Mouse (Mus musculus) lung, embryonic 16.5 days (tissue): ENCODE data around the gene Acmsd. TPM values are rescaled to one million over a fixed set of nuclear protein-coding genes. Genes with fewer than 3 reads are reported as not detected.

Experiments used
- ATAC-seq: fragments of 200-750 bp; cut with Nextera tagmentation; 2 replicates; pipeline ENCODE4 v1.8.0; 2017; ENCODE audit warnings: low read depth, mild to moderate bottlenecking, moderate library complexity
- H3K27ac ChIP-seq: fragments of 300-500 bp; sonication (generic); 2 replicates; pipeline ENCODE4 v1.5.1; 2014; ENCODE audit warnings: mild to moderate bottlenecking, control low read depth, low read length
- H3K27me3 ChIP-seq: fragments of 300-500 bp; sonication (generic); 2 replicates; pipeline ENCODE4 v1.6.1; 2014; ENCODE audit warnings: low read depth, low read length, mixed read lengths; ENCODE audit not compliant: control insufficient read depth, insufficient read depth
- H3K36me3 ChIP-seq: fragments of 300-500 bp; sonication (generic); 2 replicates; pipeline ENCODE4 v1.6.1; 2014; ENCODE audit warnings: low read length; ENCODE audit not compliant: control insufficient read depth, insufficient read depth
- H3K4me1 ChIP-seq: fragments of 300-500 bp; sonication (generic); replicated peaks from 2 replicates; pipeline ENCODE4 v1.6.1; 2014; ENCODE audit warnings: low read length, mixed read lengths; ENCODE audit not compliant: control insufficient read depth, insufficient read depth
- H3K4me2 ChIP-seq: fragments of 300-500 bp; sonication (generic); 2 replicates; pipeline ENCODE4 v1.6.1; 2014; ENCODE audit warnings: low read depth, low read length, control low read depth
- H3K4me3 ChIP-seq: fragments of 300-500 bp; sonication (generic); 2 replicates; pipeline ENCODE4 v1.5.1; 2014; ENCODE audit warnings: mild to moderate bottlenecking, low read length, control low read depth
- H3K9ac ChIP-seq: fragments of 300-500 bp; sonication (generic); 2 replicates; pipeline ENCODE4 v1.6.1; 2014; ENCODE audit warnings: low read length, control low read depth
- H3K9me3 ChIP-seq: fragments of 300-500 bp; sonication (generic); 2 replicates; pipeline ENCODE4 v1.6.1; 2016; ENCODE audit warnings: low read length; ENCODE audit not compliant: control insufficient read depth
- WGBS: fragments of 180-500 bp; shearing (Covaris S2); extraction: QIAGEN DNeasy Blood & Tissue Kit; methylation state at CpG from one replicate; pipeline ENCODE4 v1.1.7; 2014; 5-methylcytosine and 5-hydroxymethylcytosine counted together
- polyA plus RNA-seq: library from polyadenylated mRNA; unstranded; fragments of >200 nt; fragmentation: Nextera tagmentation; extraction: Ambion mirVana; gene quantifications from 2 replicates; pipeline ENCODE4 v1.2.1, GENCODE M21; 2015

Gene Acmsd
- polyA plus RNA-seq, 1 experiment from 2014 or later, result 0.31 TPM

DNA sequence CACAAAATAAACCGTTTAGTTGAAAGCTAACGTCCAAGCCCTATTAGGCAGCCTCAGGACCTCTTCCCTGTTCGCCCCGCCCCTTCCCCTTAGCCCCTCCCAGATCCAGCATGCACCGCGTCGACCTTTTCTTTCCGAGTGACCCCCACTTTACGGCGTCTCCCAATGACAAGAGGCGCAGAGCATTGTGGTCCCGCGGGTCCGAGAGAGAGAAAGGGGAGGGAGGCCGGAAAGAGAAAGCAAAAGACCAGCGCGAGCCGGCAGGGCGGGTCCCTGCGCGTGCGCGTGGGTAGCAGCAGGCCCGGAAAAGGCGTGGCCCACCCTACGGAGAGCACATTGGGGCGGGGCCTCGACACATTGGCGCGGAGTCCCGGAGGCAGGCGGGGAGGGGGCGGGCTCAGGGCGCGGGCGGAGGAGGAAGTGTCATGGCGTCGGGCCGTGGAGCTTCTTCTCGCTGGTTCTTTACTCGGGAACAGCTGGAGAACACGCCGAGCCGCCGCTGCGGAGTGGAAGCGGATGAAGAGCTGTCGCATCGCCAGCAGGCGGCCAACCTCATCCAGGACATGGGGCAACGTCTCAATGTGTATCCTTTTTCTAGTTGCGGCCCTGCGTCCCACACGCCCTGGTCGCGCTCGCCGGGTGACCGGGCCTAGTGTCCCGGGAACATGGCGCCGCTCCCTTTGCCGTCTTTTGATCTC lies 44.7 kb downstream of the Acmsd start, which contains the start of gene Ccnt2:
TSS of gene Ccnt2 (plus strand) at position 362 of the 698 bp plus-strand sequence.
- Histone ChIP-seq H3K9me3 (no peaks in the 10 kb centered on the region), H3K27ac (peak within 1 kb of the TSS; percentile 83), H3K27me3 (no peaks in the 10 kb centered on the region), H3K4me3 (peak within 1 kb of the TSS; percentile 79), H3K36me3 (0 out of 2 replicates have a peak, but pooled peaks cover under 1% of the 10 kb centered on the region), H3K4me2 (peak within 1 kb of the TSS; percentile 94), H3K9ac (peak within 1 kb of the TSS; percentile 91), H3K4me1 (peaks cover 13% of the 10 kb centered on the region)
- 0% methylated on average over 63 of the region's 63 CpGs for WGBS
- ATAC-seq, result peak; percentile 99

DNA sequence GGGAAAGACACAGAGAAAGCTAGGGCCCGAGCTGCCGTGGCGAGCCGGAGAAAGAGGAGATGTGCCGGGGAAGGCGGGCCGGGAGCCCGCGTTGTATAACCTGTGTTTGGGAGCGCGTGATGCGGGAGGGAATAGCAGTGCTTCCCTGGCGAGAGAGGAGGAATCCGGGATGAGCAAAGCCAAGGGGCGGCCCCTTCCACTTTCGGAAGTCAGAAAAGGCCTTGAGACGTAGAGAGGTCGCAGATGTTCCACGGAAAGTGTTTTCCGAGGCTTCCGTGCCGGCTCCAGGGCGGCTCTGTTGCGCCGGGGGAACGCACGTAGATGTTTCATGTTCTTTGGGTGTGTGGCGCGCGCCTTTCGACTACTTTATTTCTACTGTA lies 45.3 kb downstream of the Acmsd start:
- Histone ChIP-seq H3K27ac (peak overlapping the region; percentile 83), H3K9ac (peak overlapping the region; percentile 91), H3K4me3 (peak overlapping the region; percentile 79), H3K36me3 (0 out of 2 replicates have a peak, but pooled peaks cover 2% of the 10 kb centered on the region), H3K4me2 (peak overlapping the region; percentile 94), H3K9me3 (no peaks in the 10 kb centered on the region), H3K4me1 (peaks cover 13% of the 10 kb centered on the region), H3K27me3 (no peaks in the 10 kb centered on the region)
- peak; percentile 37 for ATAC-seq
- under 1% methylated on average over 31 of the region's 31 CpGs for WGBS

DNA sequence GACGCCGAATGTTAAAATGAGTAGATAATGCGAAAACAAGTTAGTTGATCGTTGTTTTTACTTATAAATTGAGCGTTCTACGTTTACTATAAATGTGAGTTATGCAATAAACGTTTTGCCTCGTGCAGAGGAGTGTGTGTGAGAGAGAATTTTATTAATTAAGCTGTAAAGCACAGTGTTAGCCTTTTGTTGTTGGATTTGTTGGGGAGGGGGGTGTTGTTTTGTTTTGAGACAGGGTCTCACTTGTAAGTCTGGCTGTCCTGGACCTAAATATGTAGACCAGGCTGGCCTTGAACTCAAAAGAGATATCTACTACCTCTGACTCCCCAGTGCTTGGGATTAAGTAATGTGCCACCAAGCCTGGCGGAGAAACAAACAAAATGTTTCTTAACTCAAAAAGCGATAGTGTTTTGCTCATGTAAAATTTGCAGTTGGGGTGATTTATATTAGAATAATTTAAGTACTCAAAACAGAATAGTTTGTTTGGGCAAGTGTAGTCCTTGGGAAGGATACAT lies 46.0 kb downstream of the Acmsd start:
- H3K4me3 ChIP-seq, result peak overlapping the region; percentile 79
- H3K9ac ChIP-seq, result peak overlapping the region; percentile 91
- H3K27ac ChIP-seq, result 0 out of 2 replicates have a peak overlapping the region, but pooled peaks have one; percentile 22
- no peaks in the 10 kb centered on the region for H3K27me3 ChIP-seq
- H3K4me2 ChIP-seq, result peak overlapping the region; percentile 94
- no peaks in the 10 kb centered on the region for H3K9me3 ChIP-seq
- H3K36me3 ChIP-seq, result 0 out of 2 replicates have a peak, but pooled peaks cover 2% of the 10 kb centered on the region
- no peak for ATAC-seq
- WGBS, result 3% methylated on average over 10 of the region's 10 CpGs
- peaks cover 21% of the 10 kb centered on the region for H3K4me1 ChIP-seq

DNA sequence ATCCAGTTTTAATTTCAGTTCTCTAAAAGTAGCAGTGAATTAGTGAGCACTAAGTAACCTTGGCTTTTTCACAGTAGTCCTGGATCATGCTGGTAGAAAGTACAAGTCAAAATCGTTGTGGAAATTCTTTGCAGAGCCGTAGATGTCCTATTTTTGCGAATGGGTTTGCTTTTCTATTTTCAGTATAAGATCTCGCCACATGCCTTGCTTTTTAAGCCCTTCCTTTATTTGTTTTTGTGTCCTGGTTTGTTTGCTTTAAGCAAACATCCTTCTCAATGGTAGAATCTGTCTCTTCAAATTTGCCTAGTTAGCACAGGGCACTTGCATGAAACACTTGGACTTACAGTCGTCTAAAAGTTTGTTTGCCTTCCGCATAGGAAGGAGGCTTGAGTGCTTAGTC lies 47.0 kb downstream of the Acmsd start:
- Histone ChIP-seq H3K9ac (peak overlapping the region; percentile 32; the same call in 1 of the 2 replicates), H3K9me3 (no peaks in the 10 kb centered on the region), H3K36me3 (0 out of 2 replicates have a peak, but pooled peaks cover 2% of the 10 kb centered on the region), H3K4me3 (peak overlapping the region; percentile 34), H3K4me1 (peaks cover 21% of the 10 kb centered on the region), H3K27ac (peak overlapping the region; percentile 39; the same call in 1 of the 2 replicates), H3K4me2 (peak overlapping the region; percentile 46), H3K27me3 (no peaks in the 10 kb centered on the region)
- 28% methylated on average over 6 of the region's 6 CpGs for WGBS
- no peak for ATAC-seq

DNA sequence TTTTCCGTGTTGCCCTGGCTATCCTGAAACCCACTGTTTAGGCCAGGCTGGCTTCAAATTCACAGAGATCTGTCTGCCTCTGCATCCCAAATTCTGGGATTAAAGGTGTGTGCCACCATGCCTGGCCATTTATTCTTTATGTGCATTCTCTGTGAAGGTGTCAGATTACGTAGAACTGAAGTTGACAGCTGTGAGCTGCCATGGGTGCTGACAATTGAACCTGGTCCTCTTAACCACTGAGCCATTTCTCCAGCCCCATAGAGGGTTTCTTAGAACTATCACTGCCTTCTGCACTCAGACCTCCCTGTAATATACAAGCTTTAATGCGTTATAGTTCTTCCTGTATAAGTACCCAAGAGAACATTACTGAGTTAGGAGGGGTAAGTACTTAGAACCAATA lies 49.4 kb downstream of the Acmsd start:
- ATAC-seq, result no peak
- 0 out of 2 replicates have a peak, but pooled peaks cover 2% of the 10 kb centered on the region for H3K36me3 ChIP-seq
- no peak overlapping the region for H3K4me2 ChIP-seq
- no peaks in the 10 kb centered on the region for H3K9me3 ChIP-seq
- no peak overlapping the region for H3K9ac ChIP-seq
- no peak overlapping the region for H3K27ac ChIP-seq
- 85% methylated on average over 3 of the region's 3 CpGs for WGBS
- H3K4me1 ChIP-seq, result peaks cover 17% of the 10 kb centered on the region
- H3K27me3 ChIP-seq, result no peaks in the 10 kb centered on the region
- H3K4me3 ChIP-seq, result no peak overlapping the region

DNA sequence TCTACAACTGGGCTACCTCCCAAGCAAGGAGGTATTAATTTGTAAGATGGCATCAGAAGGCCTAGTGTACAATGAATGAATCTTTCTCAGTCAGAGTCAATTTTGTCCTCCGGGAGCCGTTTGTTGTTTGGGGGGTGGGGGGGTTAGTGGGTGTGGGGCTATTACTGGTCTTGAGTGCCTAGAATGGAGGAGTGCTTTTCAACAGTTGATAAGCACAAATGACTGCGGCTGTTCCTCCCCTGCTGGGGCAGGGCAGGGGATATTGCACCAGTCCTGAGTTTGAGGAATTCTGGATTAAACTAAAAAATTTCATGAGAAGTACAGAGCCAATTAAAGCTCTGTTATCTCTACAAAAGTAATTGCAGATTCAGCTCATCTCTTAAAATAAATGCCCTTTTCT lies 50.9 kb downstream of the Acmsd start:
- H3K27me3 ChIP-seq, result no peaks in the 10 kb centered on the region
- WGBS, result 23% methylated on average over 3 of the region's 3 CpGs
- no peak overlapping the region for H3K4me2 ChIP-seq
- H3K36me3 ChIP-seq, result 0 out of 2 replicates have a peak, but pooled peaks cover 2% of the 10 kb centered on the region
- H3K9me3 ChIP-seq, result no peaks in the 10 kb centered on the region
- peaks cover 17% of the 10 kb centered on the region for H3K4me1 ChIP-seq
- no peak overlapping the region for H3K9ac ChIP-seq
- no peak for ATAC-seq
- H3K27ac ChIP-seq, result no peak overlapping the region
- no peak overlapping the region for H3K4me3 ChIP-seq

DNA sequence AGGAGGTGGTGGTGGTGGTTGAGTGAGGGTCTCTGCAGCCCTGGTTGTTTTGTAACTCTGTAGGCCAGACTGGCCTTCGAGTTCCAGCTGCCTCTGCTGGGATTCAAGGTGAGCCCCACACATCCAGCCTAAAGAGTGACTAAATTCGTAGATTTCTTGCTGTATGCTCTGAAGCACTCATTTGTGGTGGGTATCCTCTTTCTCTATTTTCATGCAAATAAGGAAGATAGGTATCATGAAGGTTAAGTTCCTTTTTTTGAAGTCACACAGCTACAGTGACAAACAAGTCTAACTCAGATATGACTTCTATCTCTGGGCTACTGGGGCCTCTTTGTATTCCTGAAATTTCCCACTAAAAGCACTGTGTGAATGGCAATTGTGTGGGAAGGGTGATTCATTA lies 51.6 kb downstream of the Acmsd start:
- Histone ChIP-seq H3K27me3 (no peaks in the 10 kb centered on the region), H3K9ac (no peak overlapping the region), H3K4me1 (peaks cover 14% of the 10 kb centered on the region), H3K9me3 (no peaks in the 10 kb centered on the region), H3K27ac (no peak overlapping the region), H3K36me3 (0 out of 2 replicates have a peak, but pooled peaks cover 2% of the 10 kb centered on the region), H3K4me3 (no peak overlapping the region), H3K4me2 (no peak overlapping the region)
- ATAC-seq, result no peak
- WGBS, result 65% methylated on average over 2 of the region's 2 CpGs

DNA sequence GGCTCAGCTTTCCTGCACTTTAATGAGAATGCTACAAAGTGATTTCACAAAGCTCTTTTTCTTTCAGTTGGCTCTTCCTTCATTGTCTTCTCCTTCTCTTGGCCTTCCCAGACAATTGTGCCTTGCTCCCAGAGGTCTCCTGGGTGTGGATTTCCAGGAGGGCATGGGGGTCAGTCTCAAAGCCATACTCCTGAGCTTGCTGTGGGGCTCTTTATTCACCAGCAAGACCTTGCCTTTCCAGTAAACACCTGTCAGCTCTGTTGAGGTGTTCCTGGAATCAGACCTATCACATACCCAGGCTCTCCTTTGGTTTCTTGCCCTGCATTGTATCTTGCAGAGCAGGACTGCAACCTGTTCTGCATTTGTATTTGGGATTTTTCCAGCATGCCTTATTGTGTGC lies 54.6 kb downstream of the Acmsd start:
- ATAC-seq, result no peak
- Histone ChIP-seq H3K4me3 (no peak overlapping the region), H3K9ac (no peak overlapping the region), H3K4me1 (peaks cover 8% of the 10 kb centered on the region), H3K36me3 (0 out of 2 replicates have a peak, but pooled peaks cover 2% of the 10 kb centered on the region), H3K27me3 (no peaks in the 10 kb centered on the region), H3K4me2 (no peak overlapping the region), H3K27ac (no peak overlapping the region), H3K9me3 (no peaks in the 10 kb centered on the region)

DNA sequence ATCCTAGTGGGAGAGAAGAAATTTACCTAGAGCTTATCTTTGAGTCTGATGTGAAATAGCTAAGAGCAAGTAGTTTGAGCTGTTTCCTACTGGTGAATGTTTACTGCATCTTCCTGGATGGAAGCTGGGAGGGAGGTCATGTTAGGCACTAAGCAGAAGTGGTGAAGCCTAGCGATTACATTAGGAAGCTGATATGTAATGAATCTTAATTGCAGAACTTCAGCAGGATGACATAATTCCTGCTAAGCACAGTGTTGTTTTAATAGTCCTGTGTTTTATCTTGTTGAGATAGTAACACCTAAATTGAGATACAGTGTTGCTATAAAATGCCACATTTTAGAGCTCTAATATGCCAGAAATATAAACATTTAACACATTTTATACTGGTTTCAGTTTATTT lies 56.7 kb downstream of the Acmsd start:
- H3K4me1 ChIP-seq, result no peaks in the 10 kb centered on the region
- WGBS, result 33% methylated on average over 1 of the region's 1 CpGs
- ATAC-seq, result no peak

More for the DNA sequence above, 56.7 kb downstream of the Acmsd start:
- Histone ChIP-seq H3K36me3 (no peaks in the 10 kb centered on the region), H3K9ac (no peak overlapping the region), H3K27me3 (no peaks in the 10 kb centered on the region), H3K4me2 (no peak overlapping the region), H3K27ac (no peak overlapping the region), H3K4me3 (no peak overlapping the region), H3K9me3 (no peaks in the 10 kb centered on the region)
